ENCODE assay signal across 24 mouse cellular contexts in genomic region chr19:4889791-4890190, GRCm38 (mm10). TPM values are rescaled to one million over a fixed set of nuclear protein-coding genes. Genes with fewer than 3 reads are reported as not detected.
A peak's percentile ranks its signal among the peaks of the same experiment; 100 is the strongest.
DNase-seq lines count a peak whose midpoint lies in the region; ATAC-seq and TF ChIP-seq lines count a peak whose summit lies in the region.
"Had no signal": no experiment of that assay in that cellular context is flagged by ENCODE, and none has a peak within 500 bp of the region (broad histone marks: within the 10 kb centered on the region; RNA-seq: fewer than 3 reads in every experiment).

No protein-coding gene starts in this region.

- H3K36me3 ChIP-seq in heart, postnatal 0 days (replicated peaks; ENCODE audit: control insufficient read depth, insufficient read depth, low read length), result no peaks in the 10 kb centered on the region; the same call in 1 of the 2 replicates
- H3K36me3 ChIP-seq in heart, embryonic 11.5 days (ENCODE audit: control insufficient read depth, insufficient read depth, low read length), result no peaks in the 10 kb centered on the region; the same call in 1 of the 2 replicates

- no peak for TF ChIP-seq EP300 in heart, postnatal 0 days (IDR thresholded peaks at IDR 0.05; ENCODE audit: low read depth)

- peak; percentile 92 for DNase-seq in heart, adult 11 months
- no peak for DNase-seq in heart, adult 9 months (ENCODE audit: low spot score in 2 of 2)
- no peak for DNase-seq in heart, postnatal 0 days (ENCODE audit: low spot score)
- DNase-seq in heart, postnatal 4 days, result peak; percentile 12
- no peak for DNase-seq in heart, postnatal 36 days
- DNase-seq: adrenal gland, postnatal 10 days; adrenal gland, postnatal 36 days; B cell, adult 2 months; cerebellum, adult 18-20 months; cerebellum, adult 9-10 months; cerebellum, postnatal 14 days; gastrocnemius, postnatal 25 days; kidney, adult 2 months had no signal

- 0 out of 2 replicates have a peak, but pooled peaks have one; percentile 47 for ATAC-seq in heart, postnatal 0 days (ENCODE audit: insufficient read depth, low read depth)
- ATAC-seq in heart, embryonic 11.5 days (replicated peaks; ENCODE audit: insufficient number of reproducible peaks, low FRiP score, low TSS enrichment), result no peak
- ATAC-seq: forebrain, embryonic 13.5 days; forebrain, embryonic 16.5 days; intestine, postnatal 0 days; Patski had no signal

- H3K27me3 ChIP-seq in heart, postnatal 0 days (ENCODE audit: control insufficient read depth, insufficient read depth, low read length), result no peaks in the 10 kb centered on the region
- 0 out of 2 replicates have a peak, but pooled peaks cover 4% of the 10 kb centered on the region for H3K27me3 ChIP-seq in heart, embryonic 11.5 days (ENCODE audit: control insufficient read depth, insufficient read depth, low read length)
- H3K27me3 ChIP-seq: CH12.LX; forebrain, embryonic 13.5 days; hindbrain, embryonic 12.5 days; hindbrain, embryonic 15.5 days; Patski had no signal

- H3K4me2 ChIP-seq in heart, postnatal 0 days (ENCODE audit: low read depth, low read length), result no peak overlapping the region
- H3K4me2 ChIP-seq in heart, embryonic 11.5 days, result no peak overlapping the region
- H3K4me2 ChIP-seq: forebrain, embryonic 13.5 days; hindbrain, embryonic 12.5 days; hindbrain, embryonic 15.5 days had no signal

- H3K4me3 ChIP-seq in heart, postnatal 0 days (ENCODE audit: low read depth, low read length), result no peak overlapping the region
- H3K4me3 ChIP-seq in heart, embryonic 11.5 days (ENCODE audit: low read depth, low read length), result no peak overlapping the region
- H3K4me3 ChIP-seq: forebrain, embryonic 10.5 days; forebrain, embryonic 13.5 days; heart, adult 2 months; hindbrain, embryonic 12.5 days; hindbrain, embryonic 15.5 days had no signal

- no peaks in the 10 kb centered on the region for H3K9me3 ChIP-seq in heart, postnatal 0 days (replicated peaks; ENCODE audit: control insufficient read depth, low read length)
- no peaks in the 10 kb centered on the region for H3K9me3 ChIP-seq in heart, embryonic 11.5 days (replicated peaks; ENCODE audit: control insufficient read depth, low read length)
- H3K9me3 ChIP-seq: forebrain, embryonic 10.5 days; forebrain, embryonic 13.5 days; G1E; hindbrain, embryonic 12.5 days; hindbrain, embryonic 15.5 days had no signal

- H3K4me1 ChIP-seq in heart, postnatal 0 days (ENCODE audit: control insufficient read depth, insufficient read depth), result no peaks in the 10 kb centered on the region
- H3K4me1 ChIP-seq in heart, embryonic 11.5 days (ENCODE audit: control insufficient read depth, insufficient read depth, low read length), result peaks cover 5% of the 10 kb centered on the region; the same call in 1 of the 2 replicates
- H3K4me1 ChIP-seq: forebrain, embryonic 10.5 days; forebrain, embryonic 13.5 days; hindbrain, embryonic 12.5 days; hindbrain, embryonic 15.5 days had no signal

- H3K9ac ChIP-seq in heart, postnatal 0 days (replicated peaks; ENCODE audit: low read depth, low read length), result no peak overlapping the region
- no peak overlapping the region for H3K9ac ChIP-seq in heart, embryonic 11.5 days (ENCODE audit: low read depth, low read length)
- H3K9ac ChIP-seq: forebrain, embryonic 13.5 days; hindbrain, embryonic 12.5 days; hindbrain, embryonic 15.5 days had no signal

- no peak for TF ChIP-seq CTCF in heart, postnatal 0 days (IDR thresholded peaks at IDR 0.05; ENCODE audit: low read depth)

- 42% methylated on average over 10 of the region's 10 CpGs for WGBS in heart, postnatal 0 days
- 60% methylated on average over 10 of the region's 10 CpGs for WGBS in heart, embryonic 11.5 days (ENCODE audit: insufficient replicate concordance)

- intact Hi-C loops in heart, postnatal 36 days (cut with DNase I), result no loop called here

- no peak overlapping the region for H3K27ac ChIP-seq in heart, postnatal 0 days (ENCODE audit: low read depth)
- no peak overlapping the region for H3K27ac ChIP-seq in heart, embryonic 11.5 days (ENCODE audit: low read depth, low read length)
- H3K27ac ChIP-seq: forebrain, embryonic 10.5 days; forebrain, embryonic 13.5 days; heart, adult 2 months; hindbrain, embryonic 12.5 days; hindbrain, embryonic 15.5 days had no signal

RNA-seq across cellular contexts. Expression of gene Zdhhc24, which starts 11.3 kb away (rescaled TPM):
- total RNA-seq in heart, postnatal 0 days (2014; rRNA removed; ENCODE audit: low replicate concordance), result 8.7 and 11.6 TPM in 2 replicates
- 5.9 TPM in 2 replicates for polyA plus RNA-seq in heart, postnatal 0 days (2015; fragmentation: Nextera tagmentation; extraction: Ambion mirVana)
- polyA plus RNA-seq in heart, embryonic 11.5 days (2014; fragmentation: Nextera tagmentation; extraction: Ambion mirVana), result 7.1 and 8.9 TPM in 2 replicates
- 1 to 10 TPM; 4.8 to 5.2 TPM for total RNA-seq in heart, postnatal 4 days (2021)
- 1 to 10 TPM; 3.2 to 3.4 TPM for total RNA-seq in heart, postnatal 36 days (2021)

RNA-seq across cellular contexts. Expression of gene Actn3, which starts 12.1 kb away (rescaled TPM):
- 0.95 and 1.2 TPM in 2 replicates for total RNA-seq in heart, postnatal 0 days (2014; rRNA removed; ENCODE audit: low replicate concordance)
- 0.72 and 0.78 TPM in 2 replicates for polyA plus RNA-seq in heart, postnatal 0 days (2015; fragmentation: Nextera tagmentation; extraction: Ambion mirVana)
- polyA plus RNA-seq in heart, embryonic 11.5 days (2014; fragmentation: Nextera tagmentation; extraction: Ambion mirVana), result 4.5 and 5.2 TPM in 2 replicates
- 1 to 10 TPM in 1 of 2 experiments, under 1 TPM in 1; 0.38 to 2.2 TPM for total RNA-seq in heart, postnatal 4 days (2021)
- total RNA-seq in heart, postnatal 36 days (2021), result under 1 TPM; 0.30 to 0.44 TPM

RNA-seq across cellular contexts. Expression of gene Bbs1, which starts 16.6 kb away (rescaled TPM):
- total RNA-seq in heart, postnatal 0 days (2014; rRNA removed; ENCODE audit: low replicate concordance), result 5.4 and 5.8 TPM in 2 replicates
- 1.1 and 1.4 TPM in 2 replicates for polyA plus RNA-seq in heart, postnatal 0 days (2015; fragmentation: Nextera tagmentation; extraction: Ambion mirVana)
- 1.9 and 2.9 TPM in 2 replicates for polyA plus RNA-seq in heart, embryonic 11.5 days (2014; fragmentation: Nextera tagmentation; extraction: Ambion mirVana)
- total RNA-seq in heart, postnatal 4 days (2021), result 1 to 10 TPM; 4.3 to 4.6 TPM
- total RNA-seq in heart, postnatal 36 days (2021), result 1 to 10 TPM; 2.3 to 5.1 TPM

RNA-seq across cellular contexts. Expression of gene Ctsf, which starts 34.9 kb away (rescaled TPM):
- total RNA-seq in heart, postnatal 0 days (2014; rRNA removed; ENCODE audit: low replicate concordance), result 49.5 and 56.8 TPM in 2 replicates
- 39.7 and 43.6 TPM in 2 replicates for polyA plus RNA-seq in heart, postnatal 0 days (2015; fragmentation: Nextera tagmentation; extraction: Ambion mirVana)
- polyA plus RNA-seq in heart, embryonic 11.5 days (2014; fragmentation: Nextera tagmentation; extraction: Ambion mirVana), result 23.3 and 30.2 TPM in 2 replicates
- total RNA-seq in heart, postnatal 4 days (2021), result 10 to 100 TPM; 24.9 to 25.9 TPM
- total RNA-seq in heart, postnatal 36 days (2021), result 10 to 100 TPM; 84.5 to 90.7 TPM
- total RNA-seq: CH12.LX had no signal

RNA-seq across cellular contexts. Expression of gene Dpp3, which starts 38.3 kb away (rescaled TPM):
- 60.1 and 116 TPM in 2 replicates for total RNA-seq in heart, postnatal 0 days (2014; rRNA removed; ENCODE audit: low replicate concordance)
- polyA plus RNA-seq in heart, postnatal 0 days (2015; fragmentation: Nextera tagmentation; extraction: Ambion mirVana), result 40.8 and 44.3 TPM in 2 replicates
- 87.8 and 110 TPM in 2 replicates for polyA plus RNA-seq in heart, embryonic 11.5 days (2014; fragmentation: Nextera tagmentation; extraction: Ambion mirVana)
- 10 to 100 TPM; 39.7 to 40.2 TPM for total RNA-seq in heart, postnatal 4 days (2021)
- 10 to 100 TPM; 17.4 to 21.3 TPM for total RNA-seq in heart, postnatal 36 days (2021)

Comparison
In these comparisons a context has a peak if more than half of its experiments do, and no peak if none do; other contexts are left out.
1. DNase-seq: peak in heart, adult 11 months (single experiment) and heart, postnatal 4 days (single experiment); none in heart, adult 9 months (0 of 2), heart, postnatal 0 days (single experiment) and heart, postnatal 36 days (0 of 2).